Mouse (Mus musculus) fat pad, adult 2 months (tissue): ENCODE data around the gene Plac8.

Source experiments
- DNase-seq: peaks from one replicate; pipeline ENCODE4 v3.0.0-alpha.2; 2011; ENCODE audit warnings: low read depth, low spot score; ENCODE audit errors: extremely low read depth

The Plac8 gene

DNA sequence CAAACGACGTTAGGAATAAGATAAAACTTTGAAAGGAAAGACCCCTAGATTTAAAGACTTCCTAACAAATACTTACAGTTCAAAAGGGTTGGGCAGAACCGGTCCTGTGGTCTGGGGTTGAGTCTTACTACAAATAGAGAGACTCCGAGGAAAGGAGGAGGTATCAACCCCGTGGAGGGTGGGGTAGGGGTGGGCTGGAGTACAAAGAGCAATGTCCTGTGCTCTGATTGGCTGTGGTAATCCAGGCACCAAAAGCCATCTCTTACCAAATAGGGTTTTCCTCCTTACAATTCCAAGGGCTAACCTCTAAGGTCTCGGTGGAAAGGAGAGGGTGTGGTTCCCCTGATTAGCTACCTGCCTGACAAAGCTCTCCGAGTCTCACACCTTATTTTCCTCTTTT, at the start of gene Plac8:
TSS of gene Plac8 (minus strand) at position 177 of the 400 bp plus-strand sequence.
- DNase-seq = no peak

DNA sequence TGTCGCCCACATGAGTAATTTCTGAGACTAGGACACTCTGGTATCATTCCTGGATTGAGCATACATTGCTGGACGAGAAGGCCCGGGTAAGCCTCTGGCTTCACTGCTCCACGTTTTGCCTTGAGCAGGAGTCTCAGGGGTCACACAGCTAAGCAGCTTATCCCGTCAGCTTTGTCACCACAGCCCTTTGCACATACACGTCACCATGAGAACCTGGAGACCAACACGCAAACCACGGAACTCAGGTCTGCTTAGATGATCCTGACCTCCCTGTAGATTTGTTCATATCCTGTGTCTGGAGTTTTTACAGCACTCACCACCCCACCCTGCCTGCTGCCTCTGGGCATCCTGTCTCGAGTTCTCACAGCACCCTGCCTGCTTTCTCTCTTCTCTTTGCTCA, 48.9 kb upstream of the Plac8 start:
- DNase-seq = no peak

DNA sequence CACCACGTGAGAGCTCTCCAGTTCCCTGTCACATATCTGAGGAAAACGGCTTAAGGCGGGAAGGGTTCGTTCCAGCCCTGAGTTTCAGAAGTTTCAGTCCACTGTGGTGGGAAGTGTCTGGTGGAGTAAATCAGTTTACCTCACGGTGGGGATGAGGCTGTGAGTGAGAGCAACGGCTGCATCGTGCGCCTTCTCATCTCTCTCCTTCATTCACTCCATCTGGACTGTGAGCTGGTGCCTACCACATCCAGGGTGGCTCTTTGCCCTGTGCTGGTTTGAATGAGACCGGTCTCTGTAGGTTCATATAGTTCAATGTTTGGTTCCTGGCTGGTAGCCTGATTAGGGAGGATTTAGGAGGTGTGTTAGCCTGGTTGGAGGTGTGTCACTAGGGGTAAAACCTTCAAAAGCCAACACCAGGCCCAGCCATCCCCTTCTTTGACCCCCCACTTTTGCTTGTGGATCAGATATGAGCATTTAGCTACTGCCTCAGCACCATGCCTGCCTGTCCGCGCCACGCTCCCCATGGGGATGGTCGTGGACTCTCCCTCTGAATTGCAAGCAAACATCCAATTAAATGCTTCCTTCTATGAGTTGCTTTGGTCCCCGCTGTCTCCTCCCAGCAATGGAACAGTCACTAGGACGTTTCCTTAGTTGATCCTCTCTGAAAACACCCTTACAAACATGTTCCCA, 47.7 kb upstream of the Plac8 start:
- DNase-seq = no peak

DNA sequence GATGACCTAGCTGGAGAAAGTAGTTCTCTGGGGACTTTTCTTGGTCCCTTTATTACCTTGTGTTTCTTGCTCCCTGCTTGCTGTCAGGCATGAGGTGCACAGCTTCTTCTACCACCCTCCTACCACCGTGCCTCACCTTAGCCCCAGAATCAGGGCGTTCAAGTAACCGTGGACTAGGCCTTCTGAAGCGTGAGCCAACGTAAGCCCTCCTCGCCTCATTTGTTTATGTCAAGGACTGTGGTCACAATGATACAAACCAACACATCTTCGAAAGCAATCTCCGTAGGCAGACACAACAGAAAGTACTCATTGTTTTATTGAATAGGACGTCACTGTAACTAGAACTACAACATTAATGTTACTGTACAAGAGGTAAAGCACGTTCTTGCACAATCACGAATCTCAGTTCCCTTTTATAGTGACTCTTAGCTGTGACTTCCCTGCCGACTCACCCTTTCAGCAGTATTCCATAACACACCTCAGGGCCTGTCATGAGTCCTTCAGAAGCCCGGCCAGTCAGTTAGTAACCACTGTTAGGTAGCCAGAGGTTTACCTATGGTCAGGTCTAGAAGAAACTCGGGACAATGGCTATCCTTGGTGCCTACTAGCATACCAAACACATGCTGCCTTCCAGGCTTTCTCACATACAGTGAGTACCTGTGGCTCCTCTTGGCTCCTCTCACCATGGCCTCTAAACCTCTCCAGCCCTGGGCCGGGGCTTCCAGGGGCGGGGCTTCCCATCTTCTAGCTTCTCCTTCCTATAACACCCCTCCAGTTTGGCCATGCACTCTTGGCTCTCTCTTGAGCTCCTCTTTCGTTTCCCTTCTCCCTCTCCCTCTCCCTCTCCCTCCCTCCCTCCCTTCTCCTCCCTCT, 42.1 kb upstream of the Plac8 start:
- no peak for DNase-seq

DNA sequence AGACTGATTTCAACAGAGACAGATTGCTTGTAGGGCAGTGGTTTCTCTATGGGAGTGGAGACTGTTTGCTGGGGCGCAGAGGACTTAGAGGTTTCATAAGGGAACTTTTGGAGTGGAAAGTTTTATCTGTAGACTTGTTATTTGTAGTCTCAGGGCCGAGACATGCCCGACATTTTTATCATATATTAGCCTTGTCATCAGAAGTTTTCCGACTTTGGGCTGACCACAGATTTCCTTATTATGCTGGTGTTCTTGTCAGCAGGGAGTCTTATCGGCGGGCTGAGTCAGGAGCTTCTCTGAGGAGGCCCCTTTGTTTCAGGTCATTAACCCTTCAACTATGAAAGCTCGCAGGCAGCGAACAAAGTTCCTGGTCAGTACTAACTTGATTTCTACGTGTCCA, 35.8 kb upstream of the Plac8 start:
- no peak for DNase-seq

DNA sequence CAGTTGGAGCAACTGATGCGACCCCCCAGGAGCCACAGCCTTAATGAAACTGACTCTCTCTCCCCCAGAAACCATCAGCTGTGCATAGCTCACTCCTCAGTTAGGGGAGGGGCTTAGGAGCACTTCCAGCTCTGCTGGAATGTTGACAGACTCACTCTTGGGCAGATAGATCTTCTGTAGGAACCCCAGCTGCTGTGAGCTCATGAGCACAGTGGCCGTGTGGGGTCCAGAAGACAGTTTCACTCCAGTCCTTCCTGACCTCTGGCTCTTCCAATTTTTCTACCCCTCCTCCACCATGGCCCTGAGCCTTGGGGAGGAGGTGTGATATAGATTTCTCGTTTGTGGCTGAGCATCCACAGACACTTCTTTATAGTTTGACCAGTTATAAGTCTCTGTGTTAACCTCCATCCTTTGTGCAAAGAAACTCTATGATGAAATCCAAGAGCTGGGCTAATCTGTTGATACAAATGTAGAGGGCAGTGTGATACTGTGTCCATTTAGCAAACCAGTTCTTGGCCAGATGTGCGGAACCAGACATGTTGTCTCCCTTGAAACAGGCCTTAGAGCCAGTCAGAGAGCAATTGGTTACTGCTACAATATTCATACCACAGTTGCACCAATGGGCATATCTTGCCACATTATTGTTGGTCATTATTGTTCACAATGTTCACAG, 35.2 kb upstream of the Plac8 start:
- no peak for DNase-seq

DNA sequence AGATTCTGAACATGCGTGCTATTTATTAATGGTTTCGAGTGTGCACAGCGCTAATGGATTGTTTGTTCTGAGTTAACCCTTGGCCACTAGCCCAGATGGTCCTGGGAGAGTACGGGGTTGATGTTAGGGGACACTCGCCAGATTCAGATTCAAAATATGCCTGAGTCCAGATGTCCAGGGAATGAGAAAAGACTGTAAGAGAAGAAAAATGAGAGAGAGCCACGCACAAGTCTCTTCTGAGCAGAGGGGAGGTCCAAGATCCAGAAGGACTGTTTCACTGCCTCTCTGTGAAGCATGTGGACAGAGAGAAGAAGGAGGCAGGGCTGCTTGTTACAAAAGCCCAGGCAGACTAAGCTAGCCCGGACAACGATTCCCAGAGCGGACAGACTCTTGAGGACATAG, 33.8 kb upstream of the Plac8 start:
- no peak for DNase-seq

DNA sequence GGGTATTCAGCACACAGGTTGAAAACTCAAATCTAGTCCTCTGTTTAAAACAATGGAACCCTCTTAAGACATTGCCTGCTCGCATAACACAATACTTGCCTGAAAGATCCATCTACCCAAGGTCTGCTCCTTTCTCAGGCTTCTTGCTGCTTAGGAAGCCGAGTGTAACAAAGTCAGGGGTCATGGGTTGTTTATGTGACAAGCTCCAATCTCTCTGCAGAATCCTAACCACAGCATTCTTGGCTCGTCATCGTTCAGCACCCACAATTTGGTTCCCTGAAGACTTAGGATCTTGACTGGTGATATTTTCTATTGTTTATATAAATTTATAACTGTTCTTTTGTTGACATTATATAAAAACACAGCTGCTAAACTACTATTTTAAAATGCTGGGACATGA, 32.0 kb upstream of the Plac8 start:
- no peak for DNase-seq

DNA sequence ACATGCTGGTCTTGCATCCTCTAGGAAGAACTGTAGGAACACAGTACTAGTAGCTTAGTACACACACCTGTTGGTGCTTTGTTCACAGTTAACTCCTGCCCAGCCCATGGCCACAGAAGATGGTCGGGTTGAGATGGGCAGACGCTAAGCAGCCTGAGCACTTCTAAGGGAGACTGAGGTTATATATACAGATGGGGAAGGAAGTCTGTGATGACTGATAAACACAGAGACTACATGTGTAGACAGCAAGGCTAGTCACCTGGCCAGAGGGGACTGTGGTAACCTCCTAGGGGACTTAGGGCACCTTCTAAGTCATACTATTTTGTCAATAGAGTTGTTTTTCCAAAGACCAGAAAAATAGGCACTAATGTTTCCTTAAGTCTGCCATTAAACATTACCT, 29.8 kb upstream of the Plac8 start:
- no peak for DNase-seq

DNA sequence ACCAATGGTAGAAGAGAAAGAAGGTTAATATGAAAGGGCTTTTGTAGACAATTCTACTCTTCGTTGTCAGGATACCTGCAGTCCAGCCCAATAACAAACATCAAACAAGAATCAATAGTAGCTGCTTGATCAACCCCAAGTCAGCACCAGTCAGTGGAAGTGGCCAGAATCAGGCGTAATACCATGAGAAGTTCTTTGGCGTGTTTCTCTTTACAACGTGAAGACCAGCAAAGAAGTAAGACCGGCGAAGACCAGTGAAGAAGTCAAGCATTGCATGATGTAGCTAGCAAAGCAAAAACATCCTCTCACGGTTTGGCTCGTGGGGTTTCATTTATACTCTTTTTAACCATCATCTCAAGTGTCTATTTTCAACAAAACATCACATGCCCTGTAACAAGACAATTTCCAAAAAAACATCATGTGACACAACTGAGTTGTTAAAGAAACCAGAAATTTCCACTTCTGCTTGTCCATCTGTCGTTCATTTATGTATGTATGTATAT, 27.0 kb upstream of the Plac8 start:
- no peak for DNase-seq

DNA sequence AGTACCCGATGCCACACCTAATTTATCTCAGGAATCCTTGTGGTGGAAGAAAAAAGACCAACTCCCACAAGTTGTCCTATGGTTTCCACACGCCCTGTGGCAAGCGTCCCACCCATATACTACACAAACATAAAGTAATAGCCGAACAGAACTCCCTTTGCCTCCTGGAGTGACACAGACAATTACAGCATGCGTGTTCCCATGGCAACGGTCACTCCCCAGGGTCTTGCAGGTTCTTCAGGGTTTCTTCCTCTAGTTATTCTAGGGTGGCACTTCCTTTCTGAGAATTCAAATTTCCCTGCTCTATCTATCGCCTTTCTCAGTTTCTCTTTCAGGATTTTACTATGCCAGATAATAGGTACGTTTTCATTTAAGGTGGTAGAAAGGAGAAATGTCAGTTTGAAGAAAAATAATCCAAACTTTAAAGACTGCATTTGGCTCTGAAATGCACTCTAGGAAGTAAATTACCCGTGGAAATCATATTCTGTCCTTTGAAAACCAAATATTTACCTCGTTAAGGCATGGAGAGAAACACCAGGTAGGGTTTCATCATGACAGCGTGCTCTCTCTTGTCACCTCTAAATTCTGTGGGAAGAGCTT, 25.9 kb upstream of the Plac8 start:
- no peak for DNase-seq

DNA sequence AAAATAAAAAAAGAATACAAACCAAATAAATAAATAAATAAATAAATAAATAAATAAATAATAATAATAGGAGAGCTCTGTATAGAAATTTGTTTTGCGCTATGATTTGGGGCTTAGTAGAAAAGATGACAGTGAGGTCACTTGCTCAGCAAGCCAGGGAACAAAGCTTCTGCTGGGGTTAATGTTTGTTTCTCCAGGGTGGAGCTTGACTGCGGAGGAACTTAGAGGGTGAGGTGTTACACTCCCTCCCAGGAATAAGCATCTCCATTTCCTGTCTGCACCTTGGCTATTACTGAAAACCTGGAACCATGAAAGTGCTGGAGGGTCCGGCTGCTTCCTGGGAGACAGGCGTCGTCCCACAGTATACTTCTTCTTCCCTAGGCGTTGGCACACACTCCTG, 24.0 kb upstream of the Plac8 start:
- DNase-seq = no peak

DNA sequence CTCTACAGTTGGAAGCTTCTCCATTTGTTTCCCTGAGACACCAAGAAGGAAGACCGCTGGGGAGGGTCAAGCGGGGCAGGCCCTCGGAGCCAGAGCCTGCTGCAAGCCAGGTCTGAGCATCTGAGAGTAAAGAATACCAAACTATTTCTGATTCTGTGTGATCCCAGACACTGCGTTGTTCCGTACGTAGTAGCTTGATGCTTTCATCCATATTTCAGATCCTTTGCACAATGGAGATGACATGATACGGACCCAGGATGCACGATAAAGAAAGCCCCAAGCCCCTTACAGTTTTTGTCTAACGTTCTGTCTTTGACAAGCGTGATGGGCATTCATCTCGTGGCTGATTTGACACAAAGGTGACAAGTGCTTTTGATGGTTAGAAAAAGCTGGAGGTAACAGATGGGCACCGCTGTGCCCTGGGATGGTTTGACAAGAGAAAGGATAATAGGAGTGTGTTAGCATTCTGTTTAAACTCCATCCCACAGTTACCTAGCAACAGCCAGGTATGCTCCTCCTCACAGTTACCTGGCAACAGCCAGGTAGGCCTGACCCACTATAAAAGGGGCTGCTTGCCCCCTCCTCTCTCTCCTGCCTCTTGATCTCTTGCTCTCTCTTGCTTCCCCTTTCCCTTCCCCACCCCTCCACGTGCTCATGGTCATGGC, 22.9 kb upstream of the Plac8 start:
- no peak for DNase-seq

DNA sequence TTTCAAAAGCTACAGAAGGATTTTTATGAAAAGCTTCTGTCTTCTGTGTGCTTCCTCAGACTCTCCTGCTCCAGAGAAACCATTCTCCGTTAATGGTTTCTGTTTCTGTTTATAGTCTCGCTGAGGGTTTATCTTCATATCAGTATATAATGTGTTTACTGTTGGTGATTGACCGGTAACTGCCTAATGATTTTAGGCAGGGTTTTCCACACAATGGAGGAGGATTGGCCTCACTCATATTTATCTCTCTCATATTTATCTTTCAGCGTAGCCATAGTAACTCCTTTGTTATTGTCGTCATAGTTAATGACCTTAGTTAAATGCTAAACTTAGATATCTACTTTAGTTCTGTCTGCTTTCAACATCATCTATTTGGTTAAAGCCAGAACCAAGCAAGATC, 18.5 kb upstream of the Plac8 start:
- DNase-seq = no peak

DNA sequence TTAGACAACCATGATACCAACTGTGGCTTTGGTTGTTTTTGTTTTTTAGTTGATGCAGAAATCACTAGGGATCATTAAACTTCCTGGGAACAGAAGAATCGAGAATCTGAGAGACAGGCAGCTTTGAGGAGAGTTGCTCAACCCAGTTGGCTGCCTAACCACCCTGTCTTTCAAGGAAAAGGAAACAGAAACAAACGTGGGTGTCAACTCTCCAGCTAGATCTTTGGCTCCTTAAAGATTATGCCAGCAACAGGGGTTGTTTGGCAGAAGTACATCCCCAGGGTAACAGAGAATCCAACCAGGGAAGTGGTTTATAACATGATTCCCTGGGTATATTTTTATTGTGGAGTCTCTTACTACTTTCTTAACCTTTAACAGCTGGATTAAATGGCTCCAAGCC, 15.6 kb upstream of the Plac8 start:
- no peak for DNase-seq

DNA sequence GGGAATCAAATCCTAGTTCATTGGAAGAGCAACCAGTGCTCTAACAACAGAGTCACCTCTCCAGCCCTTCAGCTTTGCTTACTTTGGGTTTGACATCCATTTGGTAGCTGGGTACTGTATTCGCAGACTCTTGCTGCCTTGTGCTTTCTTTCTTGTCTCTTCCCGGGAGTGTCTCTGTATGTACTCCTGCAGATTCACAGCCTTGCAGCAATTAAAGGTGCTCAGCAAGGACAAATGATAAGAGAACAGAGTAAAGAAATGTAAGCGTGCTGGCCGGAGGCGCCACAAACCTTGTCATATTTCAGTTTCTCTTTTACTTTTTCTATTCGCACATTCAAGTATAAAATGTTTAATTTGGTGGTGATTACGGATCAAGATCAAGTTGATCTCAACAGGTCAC, 15.1 kb upstream of the Plac8 start:
- no peak for DNase-seq

DNA sequence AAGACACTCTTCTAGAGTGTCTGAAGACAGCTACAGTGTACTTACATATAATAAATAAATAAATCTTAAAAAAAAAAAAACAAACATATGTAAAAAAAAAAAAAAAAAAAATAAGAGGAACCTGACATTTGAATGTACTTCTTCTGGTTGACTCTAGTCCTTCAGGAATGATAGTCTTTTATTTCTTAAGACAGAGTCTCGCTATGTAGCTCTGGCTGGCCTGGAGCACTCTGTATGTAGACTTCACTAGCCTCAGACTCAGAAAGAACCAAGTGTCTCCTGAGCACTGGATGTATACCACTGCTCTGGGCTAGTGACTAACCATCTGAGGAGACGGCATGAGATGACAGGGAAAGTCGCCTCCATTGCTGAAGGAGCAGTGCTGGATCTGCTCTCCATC, 13.6 kb upstream of the Plac8 start:
- DNase-seq = no peak

DNA sequence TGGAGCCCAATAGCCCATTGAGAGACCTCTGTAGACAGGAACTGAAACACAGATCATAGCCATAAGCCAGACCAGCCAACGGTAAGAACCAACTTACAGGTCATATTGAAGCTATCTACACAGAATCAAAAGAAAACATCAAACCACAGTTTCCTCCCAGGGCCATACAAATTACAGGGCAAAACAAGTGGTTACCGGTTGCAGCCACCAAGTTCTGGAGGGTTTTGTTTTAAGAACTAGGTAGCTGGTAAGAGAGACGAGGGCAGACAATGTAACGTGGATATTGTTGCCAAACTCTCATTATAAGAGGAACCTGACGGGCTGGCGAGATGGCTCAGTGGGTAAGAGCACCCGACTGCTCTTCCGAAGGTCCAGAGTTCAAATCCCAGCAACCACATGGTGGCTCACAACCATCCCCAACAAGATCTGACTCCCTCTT, 13.2 kb upstream of the Plac8 start:
- no peak for DNase-seq

DNA sequence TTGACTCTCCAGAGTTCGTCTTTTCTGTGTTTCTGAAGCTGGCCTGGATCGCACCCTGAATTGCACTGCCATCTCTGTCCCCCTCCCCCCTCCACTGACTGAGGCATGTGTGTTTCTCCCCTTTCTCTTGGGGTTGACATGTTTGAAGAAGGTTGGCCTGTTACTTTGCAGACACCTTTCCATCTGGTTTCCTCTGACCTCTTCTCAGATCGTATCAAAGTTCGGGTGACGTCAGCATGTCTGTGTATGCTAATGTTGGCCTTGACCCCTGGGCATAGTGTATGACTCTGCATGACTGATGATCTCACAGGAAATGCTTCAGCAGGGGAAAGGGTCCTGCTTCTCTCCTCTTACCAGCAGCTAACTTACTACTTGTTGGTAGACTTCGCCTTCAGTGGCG, 11.0 kb upstream of the Plac8 start:
- no peak for DNase-seq

DNA sequence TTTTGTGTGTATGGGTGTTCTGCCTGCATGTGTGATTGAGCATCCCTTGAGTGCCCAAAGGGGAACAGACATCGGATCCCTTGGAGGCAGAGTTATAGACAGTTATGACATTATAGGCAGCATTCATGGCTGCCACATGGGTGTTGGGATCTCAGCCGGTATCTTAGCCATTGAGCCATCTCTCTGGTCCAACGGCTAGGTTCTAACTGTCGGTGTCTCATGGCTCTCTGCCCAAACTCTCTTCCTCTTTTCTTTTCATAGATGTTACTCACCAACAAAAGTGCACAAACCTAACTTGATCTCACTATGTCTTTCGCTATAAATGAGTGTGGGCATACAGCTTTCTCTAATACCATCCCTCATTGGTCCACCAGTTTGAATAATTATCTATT, 10.4 kb upstream of the Plac8 start:
- DNase-seq = no peak
